Mouse (Mus musculus): ENCODE data around the gene Notch3.

GRCm38 (mm10) chr17:32133375-32133774, 33.3 kb downstream of the Notch3 start:
- TF ChIP-seq CTCF (IDR thresholded peaks at IDR 0.05; ENCODE audit: control insufficient read depth, insufficient read depth, low read length) (no peak), POLR2A (IDR thresholded peaks at IDR 0.05; ENCODE audit: borderline replicate concordance, control insufficient read depth, low read depth, low read length) (no peak)
